Mouse (Mus musculus) erythroblast, embryonic 14.5 days (primary cell): ENCODE measurements around the gene Gm10053.

ENCODE experiments used
- GATA1 ChIP-seq: IDR thresholded peaks from 2 replicates; pipeline ENCODE4 v1.6.1; 2012; ENCODE audit warnings: low read length, inconsistent platforms, mixed read lengths
- TAL1 ChIP-seq: IDR thresholded peaks from 3 replicates; pipeline ENCODE4 v1.6.1; 2012; ENCODE audit warnings: low read length, inconsistent platforms, mixed read lengths

- TF ChIP-seq GATA1 (no peak), TAL1 (no peak)
Measured at GRCm38 (mm10) chr19:24901666-24902065, 26.2 kb downstream of the Gm10053 start.
